Mouse (Mus musculus) thymus, postnatal 25 days (tissue): ENCODE data around the gene Insig1.

Source experiments
- DNase-seq: peaks from one replicate; pipeline ENCODE4 v3.0.0; 2022

The Insig1 gene

DNA sequence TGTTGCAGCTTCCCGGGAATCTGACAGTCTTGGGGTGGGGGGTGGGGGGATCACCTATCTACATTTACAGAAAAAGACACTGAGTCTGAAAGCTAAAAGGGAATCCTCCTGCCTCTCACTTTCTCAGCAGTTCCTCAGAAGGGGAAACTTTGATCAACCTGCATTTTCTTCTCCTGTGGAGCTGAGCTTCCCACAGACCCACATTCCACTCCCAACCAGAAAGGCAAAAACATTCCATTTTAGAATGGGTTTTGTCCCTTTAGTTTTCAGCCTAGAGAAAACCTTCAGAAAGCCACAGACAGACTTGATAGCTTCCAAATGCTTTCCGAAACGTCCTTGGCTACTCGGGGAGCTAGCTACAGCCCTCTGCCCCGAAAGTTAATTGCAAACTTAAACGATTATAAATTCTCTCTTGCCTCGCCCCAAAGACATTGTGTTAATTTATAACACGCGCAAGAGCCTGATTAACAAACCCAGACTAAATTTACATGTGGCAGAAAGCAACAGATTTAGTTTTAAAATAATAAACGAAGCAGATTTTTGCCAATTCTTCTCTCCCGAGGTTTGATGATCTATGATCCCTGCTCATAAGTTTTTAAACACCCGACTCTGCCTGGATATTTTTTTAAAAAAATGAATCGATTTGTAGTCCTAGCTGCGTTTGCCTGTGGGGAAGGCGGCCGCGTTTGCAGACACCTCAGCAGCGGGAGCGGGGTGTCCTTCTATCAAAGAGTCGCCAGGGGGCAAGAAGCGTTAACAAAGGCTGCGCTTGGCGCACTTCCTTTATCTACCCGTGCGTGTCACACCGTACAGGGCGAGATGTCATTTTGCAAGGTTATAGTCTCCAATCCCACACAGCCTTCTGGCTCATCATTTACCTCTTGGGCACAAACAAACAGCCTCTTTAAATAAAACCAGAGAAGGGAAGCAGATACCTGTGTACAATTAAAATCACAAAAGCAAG, 51.6 kb downstream of the Insig1 start:
- peak; percentile 49 for DNase-seq

DNA sequence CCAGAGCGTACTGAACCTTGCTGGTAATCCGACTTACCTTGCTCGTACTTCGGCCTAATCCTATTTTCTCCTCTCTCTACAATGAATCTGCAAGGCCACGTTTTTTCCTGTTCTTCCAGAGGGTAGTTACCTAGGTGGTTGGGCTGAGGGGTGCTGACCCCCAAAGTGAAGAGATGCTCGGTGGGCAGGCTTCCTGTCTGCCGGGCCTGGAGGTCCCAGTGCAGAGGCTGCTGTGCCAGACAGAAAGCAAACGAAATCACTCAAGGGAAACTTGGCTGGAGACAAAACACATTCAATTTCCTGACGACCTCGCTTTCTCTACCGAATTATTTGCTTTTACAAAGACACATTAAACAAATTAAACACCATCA, 52.3 kb downstream of the Insig1 start:
- no peak for DNase-seq

DNA sequence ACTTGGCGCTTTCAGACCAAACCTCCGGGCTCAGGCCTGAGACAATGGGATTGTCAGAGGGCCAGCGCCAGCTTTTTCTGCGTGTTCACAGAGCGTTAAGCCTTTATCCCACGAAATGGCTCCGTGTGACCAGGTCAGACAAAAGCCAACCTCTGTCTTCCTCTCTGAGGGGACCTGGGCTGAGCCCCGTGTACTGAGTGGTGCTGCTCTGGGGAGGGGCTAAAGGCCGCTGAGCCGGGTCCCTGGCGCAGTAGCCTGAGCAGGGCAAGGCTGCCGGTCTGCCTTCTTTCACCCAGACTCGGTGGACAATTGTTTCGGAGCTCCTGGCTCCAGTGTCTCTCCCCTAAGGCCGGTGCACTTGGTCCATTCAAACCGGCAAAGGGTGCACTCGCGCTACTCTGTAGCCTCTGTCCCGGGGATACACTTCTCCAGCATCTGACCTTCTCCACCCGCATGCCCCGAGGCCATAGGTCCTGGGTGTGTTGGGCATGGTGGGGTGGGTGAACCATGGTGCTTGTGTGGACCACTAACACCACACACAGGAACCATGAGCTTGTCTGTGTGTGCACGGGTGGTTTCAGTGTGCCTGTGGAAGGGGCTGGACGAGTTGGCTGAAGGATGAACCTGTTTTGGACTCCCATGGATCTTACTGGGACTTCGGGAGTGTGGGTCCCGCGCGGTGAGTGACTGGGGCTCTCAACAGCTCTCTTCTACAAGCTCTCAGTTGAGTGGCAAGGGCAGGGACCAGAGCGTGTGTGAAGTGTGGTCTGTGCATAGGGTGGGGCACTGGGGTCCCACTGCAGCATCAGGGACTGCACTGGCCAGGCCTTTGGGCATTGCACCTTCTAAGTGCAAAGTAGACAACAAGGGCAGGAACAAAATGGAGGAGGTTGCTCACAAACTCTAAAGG, 53.4 kb downstream of the Insig1 start:
- no peak for DNase-seq
